Mouse (Mus musculus): ENCODE measurements around the gene Dohh.

Gene Dohh

GRCm38 (mm10) chr10:81384605-81384982 lies 366 bp downstream of the Dohh start:
- no peak for DNase-seq (ENCODE audit: low read depth, low spot score)

- no peak for DNase-seq (ENCODE audit: low read depth, low spot score)
Observed at GRCm38 (mm10) chr10:81385603-81386306, 1.5 kb downstream of the Dohh start.

GRCm38 (mm10) chr10:81387716-81388115 lies 3.5 kb downstream of the Dohh start:
- no peak for DNase-seq (ENCODE audit: low read depth, low spot score)

- no peak for DNase-seq (ENCODE audit: low read depth, low spot score)
Observed at GRCm38 (mm10) chr10:81388505-81389055, 4.4 kb downstream of the Dohh start, which contains the start of gene Gm48552. Gene Gm48552 (plus strand): TSS chr10:81389005.

GRCm38 (mm10) chr10:81389373-81389772 lies 5.1 kb downstream of the Dohh start:
- DNase-seq (ENCODE audit: low read depth, low spot score): no peak

- no peak for DNase-seq (ENCODE audit: low read depth, low spot score)
Observed at GRCm38 (mm10) chr10:81389801-81390677, 5.8 kb downstream of the Dohh start.

- no peak for DNase-seq (ENCODE audit: low read depth, low spot score)
Observed at GRCm38 (mm10) chr10:81390678-81390965, 6.4 kb downstream of the Dohh start.

- DNase-seq (ENCODE audit: low read depth, low spot score): no peak
Observed at GRCm38 (mm10) chr10:81392270-81392669, 8.0 kb downstream of the Dohh start.

GRCm38 (mm10) chr10:81392781-81393185 lies 8.6 kb downstream of the Dohh start, which contains the start of gene Smim24:
Gene Smim24 (plus strand): TSS chr10:81393051.
- no peak for DNase-seq (ENCODE audit: low read depth, low spot score)

- no peak for DNase-seq (ENCODE audit: low read depth, low spot score)
Observed at GRCm38 (mm10) chr10:81393456-81394063, 9.3 kb downstream of the Dohh start.

GRCm38 (mm10) chr10:81395127-81395526 lies 10.9 kb downstream of the Dohh start:
- DNase-seq (ENCODE audit: low read depth, low spot score): no peak

GRCm38 (mm10) chr10:81395865-81396264 lies 11.6 kb downstream of the Dohh start:
- no peak for DNase-seq (ENCODE audit: low read depth, low spot score)

- no peak for DNase-seq (ENCODE audit: low read depth, low spot score)
Observed at GRCm38 (mm10) chr10:81396749-81397148, 12.5 kb downstream of the Dohh start.

- no peak for DNase-seq (ENCODE audit: low read depth, low spot score)
Observed at GRCm38 (mm10) chr10:81399296-81399695, 15.1 kb downstream of the Dohh start.

- DNase-seq (ENCODE audit: low read depth, low spot score): no peak
Observed at GRCm38 (mm10) chr10:81399798-81400308, 15.6 kb downstream of the Dohh start.

- DNase-seq (ENCODE audit: low read depth, low spot score): no peak
Observed at GRCm38 (mm10) chr10:81400371-81401204, 16.4 kb downstream of the Dohh start.

- DNase-seq (ENCODE audit: low read depth, low spot score): no peak
Observed at GRCm38 (mm10) chr10:81401205-81401520, 16.9 kb downstream of the Dohh start.

- peak; percentile 72 for DNase-seq (ENCODE audit: low read depth, low spot score)
Observed at GRCm38 (mm10) chr10:81401521-81402226, 17.4 kb downstream of the Dohh start.

- no peak for DNase-seq (ENCODE audit: low read depth, low spot score)
Observed at GRCm38 (mm10) chr10:81402227-81402765, 18.1 kb downstream of the Dohh start.

GRCm38 (mm10) chr10:81403511-81403910 lies 19.3 kb downstream of the Dohh start:
- DNase-seq (ENCODE audit: low read depth, low spot score): no peak

Measured in WW6 (cell line).